Mouse (Mus musculus): ENCODE measurements around the gene Spry1. TPM values are rescaled to one million over a fixed set of nuclear protein-coding genes. Genes with fewer than 3 reads are reported as not detected.
"Not testable (repeated sequence)": the region's sequence is repeated elsewhere in the genome, so short reads cannot be mapped to it uniquely, and the experiment has no call there.

Spry1 gene
- 10 to 100 TPM; 22.6 to 22.8 TPM for total RNA-seq (2021)

DNA sequence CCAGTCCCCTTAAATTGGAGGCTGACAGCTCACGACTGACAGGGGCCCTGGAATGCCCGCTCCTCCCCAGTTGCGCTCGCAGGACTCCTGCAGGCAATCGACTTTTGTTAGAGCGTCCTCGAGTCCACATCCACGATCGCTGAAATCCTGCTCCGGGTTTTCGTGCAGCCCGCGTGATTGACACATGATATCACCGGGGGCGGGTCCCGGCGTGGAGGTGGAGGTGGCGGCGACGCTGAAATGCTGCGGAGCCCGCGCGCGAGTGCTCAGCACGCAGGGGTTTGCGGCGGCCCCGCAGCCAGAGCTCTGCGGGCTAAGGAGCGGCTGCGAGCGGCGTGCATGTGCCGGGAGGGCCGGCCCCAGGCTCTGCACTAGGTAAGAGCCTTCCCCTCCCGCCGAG lies at the start of gene Spry1:
TSS of gene Spry1 (plus strand) at position 258 of the 400 bp plus-strand sequence.
- intact Hi-C loops (cut with DNase I) = loop anchor here (2.0 to 5.0 kb wide), 6 partner anchors 88 to 583 kb away; no protein-coding TSS in a partner anchor
- peak; percentile 91 for DNase-seq (ENCODE audit: low spot score)

GRCm38 (mm10) chr3:37595721-37596120 lies 44.0 kb upstream of the Spry1 start:
- DNase-seq (ENCODE audit: low spot score) = no peak
- intact Hi-C loops (cut with DNase I) = no loop called here

DNA sequence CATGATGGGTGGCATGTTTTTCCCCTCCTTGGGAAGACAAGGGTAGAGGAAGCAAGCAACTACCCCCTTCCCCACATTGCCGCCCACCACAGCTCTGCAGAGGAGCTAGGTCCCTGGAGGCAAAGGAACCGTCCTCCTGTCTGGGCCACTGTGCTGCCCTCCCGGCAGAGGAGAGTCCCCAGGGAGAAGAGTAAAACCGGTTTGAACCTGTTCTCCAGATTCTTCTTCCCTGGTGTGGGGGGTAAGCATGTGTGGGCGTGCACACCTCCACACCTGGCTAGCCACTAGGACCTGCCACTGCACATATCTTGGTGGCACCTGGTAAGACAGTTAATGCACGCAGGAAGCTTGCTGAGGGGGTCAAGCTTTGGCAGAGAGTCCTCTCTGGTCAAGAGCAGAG lies 43.2 kb upstream of the Spry1 start:
- DNase-seq (ENCODE audit: low spot score) = no peak
- intact Hi-C loops (cut with DNase I) = no loop called here

GRCm38 (mm10) chr3:37597200-37597599 lies 42.5 kb upstream of the Spry1 start:
- DNase-seq (ENCODE audit: low spot score) = no peak
- intact Hi-C loops (cut with DNase I) = no loop called here

GRCm38 (mm10) chr3:37599641-37600040 lies 40.1 kb upstream of the Spry1 start:
- intact Hi-C loops (cut with DNase I) = loop anchor here (10.0 kb wide), 1 partner anchor 125 kb away; no protein-coding TSS in a partner anchor
- DNase-seq (ENCODE audit: low spot score) = not testable (repeated sequence)

- no peak for DNase-seq (ENCODE audit: low spot score)
- intact Hi-C loops (cut with DNase I) = loop anchor here (10.0 kb wide), 1 partner anchor 128 kb away; no protein-coding TSS in a partner anchor
Observed at GRCm38 (mm10) chr3:37602356-37602755, 37.4 kb upstream of the Spry1 start.

DNA sequence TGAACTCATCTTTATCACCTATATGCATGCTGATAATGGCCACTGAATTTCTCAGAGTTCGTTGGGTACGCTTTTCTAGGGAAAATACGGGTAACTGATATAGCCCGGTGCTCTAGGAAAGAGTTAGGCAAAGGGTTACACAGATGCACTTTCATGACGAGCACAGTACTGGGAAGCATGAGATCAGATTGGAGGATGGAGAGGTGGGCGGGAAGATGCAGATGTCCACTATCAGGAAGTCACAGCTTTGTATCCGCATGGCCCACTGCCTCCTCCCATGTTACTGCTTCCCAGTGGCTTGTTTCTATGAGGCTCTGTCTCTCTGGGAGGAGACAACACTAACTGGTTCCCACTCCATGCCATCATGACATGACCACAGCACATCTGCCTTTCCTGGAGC lies 36.9 kb upstream of the Spry1 start:
- intact Hi-C loops (cut with DNase I) = loop anchor here (10.0 kb wide), 1 partner anchor 128 kb away; no protein-coding TSS in a partner anchor
- no peak for DNase-seq (ENCODE audit: low spot score)

DNA sequence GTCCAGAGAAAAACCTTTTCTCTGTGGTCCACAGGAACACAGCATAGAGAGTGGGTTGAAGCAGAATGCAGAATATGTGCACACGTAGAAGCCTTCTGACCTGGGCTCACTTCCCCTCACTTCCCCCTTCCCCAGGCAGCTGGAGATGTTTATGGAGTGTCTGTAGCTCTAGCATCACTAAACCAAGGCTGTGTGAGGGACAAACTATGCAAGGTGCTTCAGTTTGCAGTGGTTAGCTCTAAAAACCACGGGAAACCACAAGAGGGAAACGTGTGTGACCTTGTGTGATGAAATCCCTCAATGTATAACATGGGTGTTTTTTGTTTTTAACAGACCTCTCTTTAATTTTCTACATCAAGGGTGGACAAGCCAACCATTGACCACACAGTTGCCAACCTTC lies 36.2 kb upstream of the Spry1 start:
- intact Hi-C loops (cut with DNase I) = loop anchor here (10.0 kb wide), 1 partner anchor 129 kb away; no protein-coding TSS in a partner anchor
- no peak for DNase-seq (ENCODE audit: low spot score)

GRCm38 (mm10) chr3:37604976-37605875 lies 34.5 kb upstream of the Spry1 start:
- intact Hi-C loops (cut with DNase I) = loop anchor here (10.0 kb wide), 1 partner anchor 130 kb away; no protein-coding TSS in a partner anchor
- no peak for DNase-seq (ENCODE audit: low spot score)

- DNase-seq (ENCODE audit: low spot score) = no peak
- intact Hi-C loops (cut with DNase I) = loop anchor here (10.0 kb wide), 1 partner anchor 131 kb away; no protein-coding TSS in a partner anchor
Observed at GRCm38 (mm10) chr3:37605876-37606238, 33.9 kb upstream of the Spry1 start.

DNA sequence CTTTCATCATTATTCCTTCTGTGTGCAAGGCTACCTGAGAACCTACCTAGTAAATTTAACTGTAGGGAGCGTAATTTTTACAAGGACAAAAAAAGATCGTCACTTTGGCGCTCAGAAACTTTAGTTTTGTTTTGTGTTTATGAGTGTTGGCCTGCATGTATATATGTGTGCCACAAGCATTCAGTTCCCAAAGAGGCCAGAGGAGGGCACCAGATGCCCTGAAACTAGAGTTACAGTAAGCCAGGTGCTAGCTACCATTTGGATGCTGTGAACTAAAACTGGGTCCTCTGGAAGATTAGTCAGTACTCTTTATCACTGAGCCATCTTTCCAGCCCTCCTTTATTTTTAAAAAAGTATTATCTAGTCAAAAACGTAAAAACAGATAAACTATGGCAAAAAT lies 30.8 kb upstream of the Spry1 start:
- intact Hi-C loops (cut with DNase I) = loop anchor here (10.0 kb wide), 1 partner anchor 134 kb away; no protein-coding TSS in a partner anchor
- no peak for DNase-seq (ENCODE audit: low spot score)

DNA sequence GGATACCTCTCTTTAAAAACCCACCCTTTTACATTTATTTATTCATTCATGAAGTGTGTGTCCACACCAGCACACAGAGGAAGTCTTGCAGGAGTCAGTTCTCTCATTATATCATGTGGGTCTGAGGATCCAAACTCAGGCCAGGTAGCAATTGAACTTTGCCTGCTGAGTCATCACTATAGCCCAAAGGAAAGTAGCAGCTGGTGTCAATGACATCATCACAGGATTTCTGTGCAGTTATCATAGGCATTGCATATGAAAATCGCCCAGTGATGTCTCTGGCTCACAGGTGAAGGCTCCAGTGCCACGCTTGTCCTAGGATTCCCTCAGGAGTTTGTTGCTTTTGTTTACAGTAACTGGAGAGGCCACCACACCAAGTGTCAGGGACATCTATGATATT lies 29.1 kb upstream of the Spry1 start:
- intact Hi-C loops (cut with DNase I) = no loop called here
- DNase-seq (ENCODE audit: low spot score) = no peak

DNA sequence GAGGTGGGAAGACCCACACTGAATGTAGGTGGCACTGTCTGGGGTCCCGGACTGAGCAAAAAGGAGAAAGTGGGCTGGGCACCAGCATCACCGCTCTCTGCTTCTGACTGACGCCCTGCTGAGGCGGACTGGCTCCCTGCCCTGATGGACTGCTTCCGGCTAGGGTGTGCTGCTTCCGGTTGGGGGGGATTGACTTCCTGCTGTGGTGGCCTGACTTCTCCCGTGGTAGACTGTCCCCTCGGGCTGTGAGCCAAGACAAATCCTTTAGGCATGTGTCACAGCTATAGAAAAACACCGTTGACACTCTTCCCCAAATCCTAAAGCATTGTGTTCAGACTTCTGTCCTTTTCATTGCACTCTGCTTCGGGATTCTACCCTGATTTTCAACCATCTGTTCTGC lies 26.0 kb upstream of the Spry1 start:
- DNase-seq (ENCODE audit: low spot score) = peak; percentile 12
- intact Hi-C loops (cut with DNase I) = no loop called here

- intact Hi-C loops (cut with DNase I) = no loop called here
- DNase-seq (ENCODE audit: low spot score) = no peak
Observed at GRCm38 (mm10) chr3:37614878-37615650, 24.7 kb upstream of the Spry1 start.

GRCm38 (mm10) chr3:37616586-37617547 lies 22.9 kb upstream of the Spry1 start:
- DNase-seq (ENCODE audit: low spot score) = no peak
- intact Hi-C loops (cut with DNase I) = no loop called here

GRCm38 (mm10) chr3:37632246-37632645 lies 7.5 kb upstream of the Spry1 start:
- intact Hi-C loops (cut with DNase I) = loop anchor here (5.0 kb wide), 1 partner anchor 480 kb away; no protein-coding TSS in a partner anchor

GRCm38 (mm10) chr3:37632751-37633150 lies 7.0 kb upstream of the Spry1 start:
- intact Hi-C loops (cut with DNase I) = loop anchor here (5.0 kb wide), 1 partner anchor 480 kb away; no protein-coding TSS in a partner anchor
- no peak for DNase-seq (ENCODE audit: low spot score)

More at GRCm38 (mm10) chr3:37632246-37632645, 7.5 kb upstream of the Spry1 start:
- no peak for DNase-seq (ENCODE audit: low spot score)

GRCm38 (mm10) chr3:37634648-37635047 lies 5.1 kb upstream of the Spry1 start:
- DNase-seq (ENCODE audit: low spot score) = no peak

DNA sequence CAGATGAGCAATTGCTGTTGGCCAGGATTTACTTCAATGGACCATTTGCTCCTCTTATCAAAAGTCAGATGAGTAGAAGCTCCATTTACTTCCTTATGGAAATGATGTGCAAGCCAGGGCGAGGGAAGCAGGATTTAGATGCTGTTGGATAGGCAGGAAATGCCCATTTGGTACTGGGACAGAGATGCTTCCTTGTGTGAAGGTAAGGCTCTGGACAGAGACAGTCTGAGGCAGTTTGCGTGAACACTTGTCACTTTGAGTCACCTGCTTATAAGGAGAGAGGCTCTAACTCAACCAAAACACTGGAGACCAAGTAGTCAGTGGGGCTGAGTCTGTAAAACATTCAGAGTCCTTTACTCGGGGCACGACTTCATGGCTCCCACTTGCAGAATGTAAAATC lies 2.8 kb upstream of the Spry1 start:
- intact Hi-C loops (cut with DNase I) = loop anchor here (2.0 to 5.0 kb wide), 4 partner anchors 164 to 585 kb away; no protein-coding TSS in a partner anchor
- DNase-seq (ENCODE audit: low spot score) = no peak

More at GRCm38 (mm10) chr3:37634648-37635047, 5.1 kb upstream of the Spry1 start:
- intact Hi-C loops (cut with DNase I) = loop anchor here (5.0 kb wide), 4 partner anchors 318 to 588 kb away; no protein-coding TSS in a partner anchor

All from heart, postnatal 25 days (tissue).